Mouse (Mus musculus) neural tube, embryonic 11.5 days (tissue): ENCODE data around the gene Anxa4. TPM values are rescaled to one million over a fixed set of nuclear protein-coding genes. Genes with fewer than 3 reads are reported as not detected.

Experiments used
- ATAC-seq: fragments of 200-750 bp; cut with Nextera tagmentation; 2 replicates; pipeline ENCODE4 v1.8.0; 2017; ENCODE audit warnings: moderate number of reproducible peaks, mild to moderate bottlenecking, moderate TSS enrichment, moderate library complexity; ENCODE audit not compliant: insufficient read depth, low FRiP score, low TSS enrichment
- DNase-seq: peaks from one replicate; pipeline ENCODE4 v3.0.0-alpha.2; 2015; ENCODE audit warnings: low spot score
- H3K27ac ChIP-seq: fragments of 300-500 bp; sonication (generic); 2 replicates; pipeline ENCODE4 v1.5.1; 2014; ENCODE audit warnings: low read depth, mild to moderate bottlenecking, low read length
- H3K27me3 ChIP-seq: fragments of 300-500 bp; sonication (generic); 2 replicates; pipeline ENCODE4 v1.6.1; 2014; ENCODE audit warnings: mild to moderate bottlenecking, low read length, mixed read lengths; ENCODE audit not compliant: control insufficient read depth, insufficient read depth
- H3K36me3 ChIP-seq: fragments of 300-500 bp; sonication (generic); 2 replicates; pipeline ENCODE4 v1.6.1; 2014; ENCODE audit warnings: mild to moderate bottlenecking, low read length, moderate library complexity, mixed read lengths; ENCODE audit not compliant: control insufficient read depth, insufficient read depth
- H3K4me1 ChIP-seq: fragments of 300-500 bp; sonication (generic); 2 replicates; pipeline ENCODE4 v1.6.1; 2014; ENCODE audit warnings: low read length, mixed read lengths; ENCODE audit not compliant: control insufficient read depth, insufficient read depth
- H3K4me2 ChIP-seq: fragments of 300-500 bp; sonication (generic); 2 replicates; pipeline ENCODE4 v1.6.1; 2014; ENCODE audit warnings: low read depth, mild to moderate bottlenecking, moderate library complexity
- H3K4me3 ChIP-seq: fragments of 300-500 bp; sonication (generic); 2 replicates; pipeline ENCODE4 v1.5.1; 2014; ENCODE audit warnings: low read depth, low read length
- H3K9ac ChIP-seq: fragments of 300-500 bp; sonication (generic); 2 replicates; pipeline ENCODE4 v1.6.1; 2014; ENCODE audit warnings: mild to moderate bottlenecking, low read length
- H3K9me3 ChIP-seq: fragments of 300-500 bp; sonication (generic); 2 replicates; pipeline ENCODE4 v1.6.1; 2016; ENCODE audit warnings: low read length; ENCODE audit not compliant: control insufficient read depth
- WGBS: fragments of 180-500 bp; shearing (Covaris S2); extraction: QIAGEN DNeasy Blood & Tissue Kit; methylation state at CpG from one replicate; pipeline ENCODE4 v1.1.7; 2014; 5-methylcytosine and 5-hydroxymethylcytosine counted together
- polyA plus RNA-seq: library from polyadenylated mRNA; unstranded; fragments of >200 nt; fragmentation: Nextera tagmentation; extraction: Ambion mirVana; gene quantifications from 2 replicates; pipeline ENCODE4 v1.2.1, GENCODE M21; 2014

Anxa4 gene
- polyA plus RNA-seq, 1 experiment from 2014 or later: 6.9 TPM

DNA sequence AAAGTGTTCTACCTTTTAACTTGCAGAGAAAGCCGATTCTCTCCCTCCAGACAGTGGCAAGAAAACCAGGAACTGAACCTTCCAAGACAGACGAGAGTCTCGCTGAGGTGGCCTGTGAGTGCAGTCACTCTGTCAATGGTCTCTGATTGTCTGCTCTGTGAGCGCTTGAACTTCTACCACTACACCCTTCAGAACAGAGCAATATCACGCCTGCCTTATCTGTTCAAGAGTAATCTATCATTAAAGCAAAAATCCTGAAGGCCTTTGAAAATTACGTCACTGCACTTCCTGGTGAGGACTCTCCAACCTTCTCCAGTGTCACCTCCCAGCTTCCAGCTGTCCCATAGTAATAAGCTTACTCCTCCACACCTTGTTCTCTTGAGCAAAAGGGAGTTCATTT, 18.4 kb downstream of the Anxa4 start:
- H3K4me2 ChIP-seq: no peak overlapping the region
- H3K27me3 ChIP-seq: no peaks in the 10 kb centered on the region
- no peak overlapping the region for H3K4me3 ChIP-seq
- no peak for DNase-seq
- no peaks in the 10 kb centered on the region for H3K9me3 ChIP-seq
- H3K9ac ChIP-seq: no peak overlapping the region
- no peaks in the 10 kb centered on the region for H3K4me1 ChIP-seq
- WGBS: 88% methylated on average over 6 of the region's 6 CpGs
- ATAC-seq: no peak
- no peaks in the 10 kb centered on the region for H3K36me3 ChIP-seq
- no peak overlapping the region for H3K27ac ChIP-seq

DNA sequence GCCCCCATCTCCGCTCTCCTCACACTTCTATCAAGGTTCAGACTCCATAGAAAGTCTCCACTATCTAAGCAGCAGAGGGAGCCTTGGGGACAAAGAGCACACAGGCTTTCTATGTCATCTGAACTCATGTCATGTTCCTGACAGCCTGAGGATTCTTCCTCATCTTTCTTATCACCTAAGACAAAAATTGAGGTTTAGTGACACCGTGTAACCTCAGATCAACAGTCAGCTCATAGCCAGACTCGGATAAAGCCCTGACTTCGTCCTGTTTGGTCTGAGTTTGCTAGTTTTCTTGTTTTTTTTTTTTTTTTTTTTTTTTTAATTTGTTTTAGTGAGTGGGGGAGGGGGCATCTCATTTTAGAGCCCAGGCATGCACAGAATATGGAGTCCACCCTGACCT, 19.6 kb downstream of the Anxa4 start:
- Histone ChIP-seq H3K4me2 (no peak overlapping the region), H3K27me3 (no peaks in the 10 kb centered on the region), H3K27ac (no peak overlapping the region), H3K9me3 (no peaks in the 10 kb centered on the region), H3K4me3 (no peak overlapping the region), H3K4me1 (no peaks in the 10 kb centered on the region), H3K36me3 (no peaks in the 10 kb centered on the region), H3K9ac (no peak overlapping the region)
- DNase-seq (no peak), ATAC-seq (no peak)
- 91% methylated on average over 4 of the region's 4 CpGs for WGBS

DNA sequence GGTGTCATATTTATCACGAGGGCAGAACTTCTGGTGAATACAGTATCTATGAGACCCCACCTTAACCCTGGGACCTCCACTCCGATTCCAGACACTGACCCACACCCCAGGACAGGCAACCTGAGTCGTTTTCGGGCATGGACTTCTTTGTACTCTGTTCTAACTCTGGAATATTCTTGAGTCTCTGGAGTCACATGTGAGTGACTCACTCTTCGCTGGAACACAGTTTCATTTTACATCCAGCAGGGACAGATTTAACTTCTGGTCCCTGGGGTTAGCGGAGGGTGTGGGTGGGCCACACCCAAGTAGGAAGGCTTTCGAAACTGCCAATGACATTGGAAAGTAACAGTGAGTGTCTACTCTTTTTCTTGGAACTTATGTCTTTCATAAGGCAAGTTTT, 20.8 kb downstream of the Anxa4 start:
- ATAC-seq (no peak), DNase-seq (no peak)
- H3K36me3 ChIP-seq: no peaks in the 10 kb centered on the region
- H3K4me2 ChIP-seq: no peak overlapping the region
- no peak overlapping the region for H3K27ac ChIP-seq
- H3K4me3 ChIP-seq: no peak overlapping the region
- no peak overlapping the region for H3K9ac ChIP-seq
- H3K27me3 ChIP-seq: no peaks in the 10 kb centered on the region
- WGBS: 83% methylated on average over 7 of the region's 7 CpGs
- H3K4me1 ChIP-seq: no peaks in the 10 kb centered on the region
- H3K9me3 ChIP-seq: no peaks in the 10 kb centered on the region

DNA sequence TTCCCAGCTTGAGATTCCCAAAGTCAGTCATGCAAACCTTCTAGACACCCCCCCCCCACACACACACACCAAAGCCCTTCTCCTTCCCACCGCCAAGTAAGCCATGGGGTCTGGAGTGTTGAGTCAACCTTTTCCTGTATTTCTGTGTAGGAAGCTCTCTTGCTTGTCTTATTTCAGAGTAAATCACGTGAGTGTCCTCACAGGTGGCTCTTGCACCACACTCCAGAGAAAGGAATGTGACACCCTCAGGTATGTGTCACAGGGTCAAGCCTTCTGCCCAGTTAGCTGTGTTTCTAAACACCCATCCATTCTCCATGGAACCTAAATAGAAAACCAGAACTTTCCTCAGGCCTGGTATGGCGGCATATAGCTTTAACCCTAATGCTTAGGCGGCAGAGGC, 24.4 kb downstream of the Anxa4 start:
- no peak overlapping the region for H3K4me2 ChIP-seq
- no peaks in the 10 kb centered on the region for H3K9me3 ChIP-seq
- WGBS: 86% methylated on average over 4 of the region's 4 CpGs
- no peak overlapping the region for H3K4me3 ChIP-seq
- H3K36me3 ChIP-seq: no peaks in the 10 kb centered on the region
- no peaks in the 10 kb centered on the region for H3K27me3 ChIP-seq
- DNase-seq: no peak
- H3K9ac ChIP-seq: no peak overlapping the region
- no peak overlapping the region for H3K27ac ChIP-seq
- ATAC-seq: no peak
- H3K4me1 ChIP-seq: no peaks in the 10 kb centered on the region

DNA sequence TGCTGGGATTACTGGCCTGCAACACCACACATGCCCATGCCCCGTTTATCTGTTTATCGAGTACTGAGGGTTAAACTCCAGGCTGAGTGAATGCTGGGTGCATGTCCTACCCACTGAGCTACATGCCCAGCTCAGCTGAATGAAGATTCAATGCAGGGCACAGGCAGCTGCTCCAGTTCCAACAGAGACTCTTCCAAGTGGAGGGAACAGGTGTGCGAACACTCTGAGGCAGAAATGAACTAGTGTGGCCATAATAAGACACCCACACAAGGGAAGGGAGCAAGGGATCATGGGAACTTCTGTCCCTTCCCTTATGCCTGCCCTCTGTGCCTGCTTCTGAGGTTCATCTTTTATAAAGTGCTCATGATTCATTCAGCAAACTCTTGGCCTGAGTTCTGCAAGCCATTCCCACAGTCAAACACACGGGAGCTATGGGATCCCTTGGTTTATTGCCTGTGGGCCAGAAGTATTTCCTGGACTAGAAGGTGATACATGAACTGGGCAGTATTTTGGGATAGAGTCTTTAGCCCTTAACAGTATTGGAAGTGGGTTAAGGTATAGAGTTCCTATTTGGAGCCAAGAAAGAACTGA, 25.1 kb downstream of the Anxa4 start:
- Histone ChIP-seq H3K4me2 (no peak overlapping the region), H3K36me3 (no peaks in the 10 kb centered on the region), H3K9ac (no peak overlapping the region), H3K4me3 (no peak overlapping the region), H3K27ac (no peak overlapping the region), H3K9me3 (no peaks in the 10 kb centered on the region), H3K4me1 (no peaks in the 10 kb centered on the region), H3K27me3 (no peaks in the 10 kb centered on the region)
- DNase-seq: no peak
- ATAC-seq: no peak
- WGBS: 87% methylated on average over 4 of the region's 4 CpGs

DNA sequence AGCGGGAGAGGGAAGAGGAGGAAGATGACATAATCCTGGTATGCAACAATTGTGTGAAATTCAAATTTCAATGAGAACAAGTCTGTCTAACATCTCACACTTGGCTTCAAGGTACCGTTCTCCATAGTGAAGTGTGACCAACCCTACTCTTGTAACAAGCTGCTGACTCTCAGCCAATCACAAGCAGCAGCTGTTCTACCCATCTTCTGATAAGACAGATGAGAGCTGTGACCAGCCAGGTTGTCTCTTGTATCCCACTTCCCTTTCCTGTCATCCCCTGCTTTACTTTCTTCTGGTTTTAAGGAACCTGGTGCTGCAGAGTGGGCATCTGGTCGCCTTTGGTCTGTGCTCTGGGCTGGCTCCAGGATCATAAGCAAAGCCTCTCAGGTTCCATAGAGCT, 25.9 kb downstream of the Anxa4 start:
- no peak overlapping the region for H3K4me3 ChIP-seq
- H3K36me3 ChIP-seq: no peaks in the 10 kb centered on the region
- H3K4me1 ChIP-seq: no peaks in the 10 kb centered on the region
- DNase-seq (no peak), ATAC-seq (no peak)
- 76% methylated on average over 3 of the region's 3 CpGs for WGBS
- H3K9ac ChIP-seq: no peak overlapping the region
- H3K27ac ChIP-seq: no peak overlapping the region
- H3K27me3 ChIP-seq: no peaks in the 10 kb centered on the region
- H3K9me3 ChIP-seq: no peaks in the 10 kb centered on the region
- H3K4me2 ChIP-seq: no peak overlapping the region

DNA sequence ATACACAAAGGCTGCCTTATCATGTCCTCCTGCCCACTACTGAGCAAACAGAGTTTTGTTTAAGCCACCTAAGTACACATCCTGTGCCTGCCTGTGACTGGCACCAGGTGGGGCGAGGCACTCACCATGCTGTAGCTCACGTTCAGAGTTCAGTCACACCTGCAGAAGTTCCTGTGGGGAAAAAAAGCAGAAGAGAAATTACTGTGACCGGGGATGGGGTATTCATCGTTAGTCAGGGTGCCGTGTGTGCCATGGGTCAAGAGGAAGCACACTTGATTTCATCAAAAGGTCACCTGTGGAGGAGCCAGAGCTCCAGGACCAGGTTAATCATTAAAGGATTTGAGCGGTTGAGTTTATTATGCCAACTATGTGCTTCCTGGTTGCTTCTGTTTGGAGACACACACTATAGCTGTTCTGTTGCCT, 27.7 kb downstream of the Anxa4 start:
- no peaks in the 10 kb centered on the region for H3K9me3 ChIP-seq
- H3K4me1 ChIP-seq: no peaks in the 10 kb centered on the region
- no peak overlapping the region for H3K4me3 ChIP-seq
- WGBS: 70% methylated on average over 6 of the region's 6 CpGs
- H3K27me3 ChIP-seq: no peaks in the 10 kb centered on the region
- DNase-seq (no peak), ATAC-seq (no peak)
- no peaks in the 10 kb centered on the region for H3K36me3 ChIP-seq
- no peak overlapping the region for H3K27ac ChIP-seq
- no peak overlapping the region for H3K4me2 ChIP-seq
- H3K9ac ChIP-seq: no peak overlapping the region

DNA sequence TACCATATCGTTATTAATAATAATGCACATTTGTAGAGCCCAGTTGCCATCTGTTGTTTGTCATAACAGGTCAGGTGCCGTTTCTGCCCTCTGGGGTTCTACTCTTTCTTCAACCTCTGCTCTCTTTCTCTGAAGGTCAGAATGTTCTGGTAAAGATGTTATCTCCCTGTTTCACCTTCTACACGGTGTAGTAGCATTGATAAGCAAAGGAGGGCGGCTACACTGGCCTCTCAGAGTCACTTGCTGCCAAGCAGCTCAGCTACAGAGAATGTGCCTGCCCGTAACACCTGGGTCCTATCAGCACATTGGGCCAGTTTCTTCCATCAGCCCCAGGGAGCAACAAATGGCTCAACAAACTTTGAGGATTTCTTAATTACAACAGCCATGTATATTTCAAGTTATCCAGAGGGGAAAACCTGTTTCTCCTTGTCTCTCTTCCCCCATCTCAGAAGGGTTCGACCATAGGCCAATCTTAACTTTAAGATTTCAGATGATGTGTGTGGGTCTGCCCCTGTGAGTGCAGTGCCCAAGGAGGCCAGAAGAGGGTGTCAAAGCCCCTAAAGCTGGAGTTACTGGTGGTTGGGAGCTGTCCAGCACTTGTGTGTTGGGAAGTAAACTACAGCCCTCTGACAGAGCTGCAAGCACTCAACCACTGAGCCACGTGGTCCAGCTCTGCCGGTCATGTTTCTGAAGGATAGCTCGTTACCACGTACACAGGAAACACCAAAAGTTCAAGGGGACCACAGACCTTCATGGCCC, 39.1 kb downstream of the Anxa4 start:
- H3K27me3 ChIP-seq: no peaks in the 10 kb centered on the region
- H3K27ac ChIP-seq: no peak overlapping the region
- ATAC-seq (no peak), DNase-seq (no peak)
- no peaks in the 10 kb centered on the region for H3K4me1 ChIP-seq
- H3K4me2 ChIP-seq: no peak overlapping the region
- WGBS: 89% methylated on average over 10 of the region's 10 CpGs
- H3K9me3 ChIP-seq: no peaks in the 10 kb centered on the region
- H3K36me3 ChIP-seq: no peaks in the 10 kb centered on the region
- H3K4me3 ChIP-seq: no peak overlapping the region
- no peak overlapping the region for H3K9ac ChIP-seq

DNA sequence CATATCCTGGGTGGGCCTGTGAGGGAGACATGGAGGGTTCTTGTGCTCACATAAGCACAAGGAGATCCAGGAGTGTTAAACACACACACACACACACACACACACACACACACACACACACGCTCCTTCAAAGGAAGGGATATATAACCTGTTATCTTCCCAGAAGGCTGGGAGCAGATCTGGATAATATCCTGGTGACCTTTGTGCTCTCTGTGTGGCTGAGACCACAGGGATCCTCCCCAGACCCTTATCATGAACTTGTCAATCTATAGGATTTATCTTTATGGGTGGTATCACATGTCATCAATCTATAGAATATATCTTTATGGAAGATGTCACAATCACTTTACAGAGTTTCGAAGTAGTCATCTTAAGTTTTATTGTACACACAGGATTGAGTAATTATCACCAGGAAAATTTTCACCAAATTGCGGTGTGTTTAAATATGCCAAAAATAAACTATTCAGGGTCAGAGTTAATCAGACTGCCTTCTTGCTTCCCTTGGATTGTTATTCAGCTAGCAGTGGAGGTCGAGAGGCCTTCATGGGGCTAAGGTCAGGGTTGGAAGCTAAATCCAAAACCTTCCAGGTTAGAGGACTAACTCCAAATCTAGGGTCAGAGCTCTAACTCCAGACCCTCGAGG, 40.4 kb downstream of the Anxa4 start:
- no peak overlapping the region for H3K9ac ChIP-seq
- H3K9me3 ChIP-seq: no peaks in the 10 kb centered on the region
- ATAC-seq (no peak), DNase-seq (no peak)
- WGBS: 83% methylated on average over 5 of the region's 5 CpGs
- no peak overlapping the region for H3K27ac ChIP-seq
- H3K4me2 ChIP-seq: no peak overlapping the region
- H3K4me1 ChIP-seq: no peaks in the 10 kb centered on the region
- no peaks in the 10 kb centered on the region for H3K36me3 ChIP-seq
- H3K4me3 ChIP-seq: no peak overlapping the region
- no peaks in the 10 kb centered on the region for H3K27me3 ChIP-seq
